Mouse (Mus musculus) limb, embryonic 14.5 days (tissue): Measurements from ENCODE around the gene Sync. TPM values are rescaled to one million over a fixed set of nuclear protein-coding genes. Genes with fewer than 3 reads are reported as not detected.

Source experiments
- ATAC-seq: fragments of 200-750 bp; cut with Nextera tagmentation; 2 replicates; pipeline ENCODE4 v1.8.0; 2017; ENCODE audit warnings: low read depth, moderate number of reproducible peaks, moderate TSS enrichment; ENCODE audit not compliant: low FRiP score
- DNase-seq: peaks from one replicate; pipeline ENCODE4 v3.0.0-alpha.2; 2015; ENCODE audit warnings: low spot score
- H3K27ac ChIP-seq: fragments of 300-500 bp; sonication (generic); replicated peaks from 2 replicates; pipeline ENCODE4 v1.5.1; 2014; ENCODE audit warnings: low read depth, mild to moderate bottlenecking, low read length, moderate library complexity, mixed read lengths
- H3K27me3 ChIP-seq: fragments of 300-500 bp; sonication (generic); 2 replicates; pipeline ENCODE4 v1.6.1; 2014; ENCODE audit warnings: low read length, mixed read lengths; ENCODE audit not compliant: control insufficient read depth, insufficient read depth
- H3K36me3 ChIP-seq: fragments of 300-500 bp; sonication (generic); 2 replicates; pipeline ENCODE4 v1.6.1; 2014; ENCODE audit warnings: mild to moderate bottlenecking, low read length, moderate library complexity, mixed read lengths; ENCODE audit not compliant: control insufficient read depth, insufficient read depth
- H3K4me1 ChIP-seq: fragments of 300-500 bp; sonication (generic); 2 replicates; pipeline ENCODE4 v1.6.1; 2014; ENCODE audit warnings: antibody characterized with exemption, low read length, mixed read lengths; ENCODE audit not compliant: control insufficient read depth, insufficient read depth
- H3K4me2 ChIP-seq: fragments of 300-500 bp; sonication (generic); replicated peaks from 2 replicates; pipeline ENCODE4 v1.6.1; 2014; ENCODE audit warnings: low read depth, mild to moderate bottlenecking, low read length, moderate library complexity; ENCODE audit not compliant: severe bottlenecking
- H3K4me3 ChIP-seq: fragments of 300-500 bp; sonication (generic); replicated peaks from 2 replicates; pipeline ENCODE4 v1.5.1; 2014; ENCODE audit warnings: low read length
- H3K9ac ChIP-seq: fragments of 300-500 bp; sonication (generic); 2 replicates; pipeline ENCODE4 v1.6.1; 2014; ENCODE audit warnings: mild to moderate bottlenecking, low read depth, low read length, moderate library complexity; ENCODE audit not compliant: severe bottlenecking
- H3K9me3 ChIP-seq: fragments of 300-500 bp; sonication (generic); 2 replicates; pipeline ENCODE4 v1.6.1; 2016; ENCODE audit warnings: low read length; ENCODE audit not compliant: control insufficient read depth
- POLR2A ChIP-seq: fragments of 200-500 bp; IDR thresholded peaks from 2 replicates; pipeline ENCODE4 v1.8.0; 2012; ENCODE audit warnings: inconsistent platforms, mild to moderate bottlenecking, moderate library complexity, borderline replicate concordance; ENCODE audit not compliant: insufficient read depth, insufficient read length; ENCODE audit errors: extremely low read depth
- WGBS: fragments of 180-500 bp; shearing (Covaris S2); extraction: QIAGEN DNeasy Blood & Tissue Kit; methylation state at CpG from one replicate; pipeline ENCODE4 v1.1.7; 2014; 5-methylcytosine and 5-hydroxymethylcytosine counted together
- polyA plus RNA-seq, 2 experiments: library from polyadenylated mRNA; depleted of rRNA in 1 of 2; stranded (reverse) in 1 of 2; unstranded in 1 of 2; fragments of >200 nt; fragmentation: Nextera tagmentation in 1 of 2; extraction: Ambion mirVana in 1 of 2; gene quantifications; 2 replicates each; pipeline versions ENCODE4 v1.2.1 to v1.2.3; 2012 to 2014

Sync gene
- polyA plus RNA-seq, 2 experiments, result 5.3 to 6.1 TPM

GRCm38 (mm10) chr4:129334677-129335215 is 47.3 kb downstream of the Sync start:
- Histone ChIP-seq H3K9me3 (no peaks in the 10 kb centered on the region), H3K9ac (peak overlapping the region; percentile 95), H3K4me2 (peak overlapping the region; percentile 63), H3K4me1 (peaks cover 22% of the 10 kb centered on the region), H3K27me3 (no peaks in the 10 kb centered on the region), H3K27ac (peak overlapping the region; percentile 97), H3K4me3 (peak overlapping the region; percentile 96), H3K36me3 (peaks cover 37% of the 10 kb centered on the region)
- no peak for ATAC-seq
- no peak for DNase-seq
- WGBS, result under 1% methylated on average over 61 of the region's 62 CpGs
- TF ChIP-seq POLR2A, result 0 out of 2 replicates have a peak, but pooled peaks have one; percentile 88

GRCm38 (mm10) chr4:129335216-129336074 is 48.0 kb downstream of the Sync start, which contains the start of the genes Rbbp4 and Zbtb8os:
Gene Rbbp4, minus strand, starts transcription at chr4:129335370.
Gene Zbtb8os, plus strand, starts transcription at chr4:129335695.
- ATAC-seq, result peak; percentile 97
- Histone ChIP-seq H3K4me2 (peak within 1 kb of the TSS; percentile 78), H3K9ac (peak within 1 kb of the TSS; percentile 95), H3K4me3 (peak within 1 kb of the TSS; percentile 96), H3K27me3 (no peaks in the 10 kb centered on the region), H3K9me3 (no peaks in the 10 kb centered on the region), H3K36me3 (peaks cover 30% of the 10 kb centered on the region), H3K27ac (peak within 1 kb of the TSS; percentile 97), H3K4me1 (peaks cover 22% of the 10 kb centered on the region)
- peak; percentile 100 for DNase-seq
- peak; percentile 27; the same call in 1 of the 2 replicates for TF ChIP-seq POLR2A
- WGBS, result under 1% methylated on average over 62 of the region's 73 CpGs

- H3K9me3 ChIP-seq, result no peaks in the 10 kb centered on the region
- H3K9ac ChIP-seq, result peak overlapping the region; percentile 55
- ATAC-seq (no peak), DNase-seq (peak; percentile 45)
- H3K4me1 ChIP-seq, result peaks cover 20% of the 10 kb centered on the region
- peak overlapping the region; percentile 78 for H3K4me2 ChIP-seq
- peaks cover 21% of the 10 kb centered on the region for H3K36me3 ChIP-seq
- H3K27ac ChIP-seq, result peak overlapping the region; percentile 94
- no peak for TF ChIP-seq POLR2A
- peak overlapping the region; percentile 96 for H3K4me3 ChIP-seq
- 43% methylated on average over 14 of the region's 14 CpGs for WGBS
- no peaks in the 10 kb centered on the region for H3K27me3 ChIP-seq
These were observed 48.9 kb downstream of the Sync start for GRCm38 (mm10) chr4:129336291-129336690.

GRCm38 (mm10) chr4:129339743-129340142 is 52.3 kb downstream of the Sync start:
- 98% methylated on average over 3 of the region's 3 CpGs for WGBS
- TF ChIP-seq POLR2A, result no peak
- Histone ChIP-seq H3K4me2 (no peak overlapping the region), H3K9ac (no peak overlapping the region), H3K4me3 (no peak overlapping the region), H3K27ac (no peak overlapping the region), H3K4me1 (no peaks in the 10 kb centered on the region), H3K27me3 (no peaks in the 10 kb centered on the region), H3K9me3 (no peaks in the 10 kb centered on the region), H3K36me3 (peaks cover 25% of the 10 kb centered on the region)
- DNase-seq (no peak), ATAC-seq (no peak)

GRCm38 (mm10) chr4:129341888-129342287 is 54.5 kb downstream of the Sync start:
- no peak overlapping the region for H3K27ac ChIP-seq
- 91% methylated on average over 1 of the region's 1 CpGs for WGBS
- H3K9me3 ChIP-seq, result no peaks in the 10 kb centered on the region
- ATAC-seq, result no peak
- peaks cover 42% of the 10 kb centered on the region for H3K36me3 ChIP-seq
- no peak for TF ChIP-seq POLR2A
- H3K9ac ChIP-seq, result no peak overlapping the region
- no peaks in the 10 kb centered on the region for H3K27me3 ChIP-seq
- H3K4me2 ChIP-seq, result no peak overlapping the region
- H3K4me1 ChIP-seq, result no peaks in the 10 kb centered on the region
- no peak overlapping the region for H3K4me3 ChIP-seq
- no peak for DNase-seq
